In the genomic region with DNA sequence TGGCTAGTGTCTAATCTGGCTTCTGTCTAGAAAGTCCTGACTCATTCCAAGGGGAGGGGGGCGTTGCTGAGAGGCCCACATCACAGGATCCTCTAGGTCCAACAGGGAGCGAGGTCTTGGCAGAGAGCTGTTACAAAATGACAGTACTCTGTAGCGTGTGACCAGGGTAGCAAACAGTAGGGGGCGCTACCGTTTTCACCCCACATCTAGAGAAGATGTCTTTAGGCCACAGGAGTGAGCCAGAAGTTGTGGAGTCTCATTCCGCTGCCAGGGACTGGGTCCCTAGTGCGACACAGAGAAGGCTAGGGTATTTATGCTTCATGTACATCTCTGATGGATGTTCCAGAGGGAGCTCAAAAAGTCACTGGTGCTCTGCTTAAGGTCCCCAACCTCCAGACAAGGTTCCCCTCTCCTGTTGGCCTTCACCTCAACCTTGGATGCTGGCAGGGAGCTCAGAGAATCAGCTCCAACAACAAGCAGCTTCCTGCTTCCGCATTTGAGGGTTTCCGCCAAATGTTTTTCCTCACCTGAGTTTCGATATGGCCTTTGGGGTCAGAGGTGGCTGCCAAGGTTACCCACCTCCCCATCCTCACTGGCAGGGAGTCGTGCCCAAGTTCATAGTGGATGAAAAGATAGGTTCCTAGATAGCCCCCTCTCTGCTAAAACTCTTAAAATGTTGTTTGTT, we compare ENCODE assay signal across 8 mouse cellular contexts. TPM values are rescaled to one million over a fixed set of nuclear protein-coding genes. Genes with fewer than 3 reads are reported as not detected.
DNase-seq lines count a peak whose midpoint lies in the region; ATAC-seq lines count a peak whose summit lies in the region.

No protein-coding gene starts in this region.

- H3K4me3 ChIP-seq in embryonic facial prominence, embryonic 11.5 days (ENCODE audit: low read depth, low read length) = no peak overlapping the region
- H3K4me3 ChIP-seq in heart, embryonic 14.5 days (ENCODE audit: control insufficient read depth in 1 of 2, insufficient read depth in 1 of 2, low read depth in 1 of 2, low read length in 2 of 2) = peak overlapping the region; percentile 14 to 45; a peak in 2 of 4 replicates
- H3K4me3 ChIP-seq in kidney, embryonic 15.5 days (replicated peaks) = peak overlapping the region; percentile 49; the same call in 1 of the 2 replicates

- H3K4me1 ChIP-seq in embryonic facial prominence, embryonic 11.5 days (ENCODE audit: control insufficient read depth, insufficient read depth, low read length) = no peaks in the 10 kb centered on the region
- peaks cover 4 to 12% of the 10 kb centered on the region in 2 experiments; a peak in 3 of 4 replicates for H3K4me1 ChIP-seq in heart, embryonic 14.5 days (ENCODE audit: control insufficient read depth in 2 of 2, insufficient read depth in 2 of 2, low read length in 2 of 2)
- peaks cover 21% of the 10 kb centered on the region for H3K4me1 ChIP-seq in kidney, embryonic 15.5 days

- no peaks in the 10 kb centered on the region for H3K9me3 ChIP-seq in embryonic facial prominence, embryonic 11.5 days (replicated peaks; ENCODE audit: control insufficient read depth, low read length)
- H3K9me3 ChIP-seq in heart, embryonic 14.5 days (ENCODE audit: control insufficient read depth, low read length) = no peaks in the 10 kb centered on the region
- H3K9me3 ChIP-seq in kidney, embryonic 15.5 days (replicated peaks) = no peaks in the 10 kb centered on the region

- H3K27me3 ChIP-seq in embryonic facial prominence, embryonic 11.5 days (ENCODE audit: control insufficient read depth, insufficient read depth, low read length) = no peaks in the 10 kb centered on the region
- peaks cover 18% of the 10 kb centered on the region; the same call in 1 of the 2 replicates for H3K27me3 ChIP-seq in heart, embryonic 14.5 days (ENCODE audit: control insufficient read depth, insufficient read depth, low read length)
- peaks cover 29% of the 10 kb centered on the region for H3K27me3 ChIP-seq in kidney, embryonic 15.5 days

- WGBS in embryonic facial prominence, embryonic 11.5 days = 19% methylated on average over 11 of the region's 11 CpGs
- WGBS in heart, embryonic 14.5 days = 18% methylated on average over 11 of the region's 11 CpGs
- 30% methylated on average over 11 of the region's 11 CpGs for WGBS in kidney, embryonic 15.5 days

- H3K36me3 ChIP-seq in embryonic facial prominence, embryonic 11.5 days (replicated peaks; ENCODE audit: control insufficient read depth, insufficient read depth, low read depth, low read length) = no peaks in the 10 kb centered on the region
- no peaks in the 10 kb centered on the region for H3K36me3 ChIP-seq in heart, embryonic 14.5 days (ENCODE audit: control insufficient read depth, insufficient read depth, low read length)
- H3K36me3 ChIP-seq in kidney, embryonic 15.5 days = no peaks in the 10 kb centered on the region

- no peak overlapping the region for H3K9ac ChIP-seq in embryonic facial prominence, embryonic 11.5 days (replicated peaks; ENCODE audit: low read length)
- H3K9ac ChIP-seq in heart, embryonic 14.5 days (ENCODE audit: low read length) = no peak overlapping the region
- H3K9ac ChIP-seq in kidney, embryonic 15.5 days = no peak overlapping the region

- ATAC-seq in embryonic facial prominence, embryonic 11.5 days (replicated peaks; ENCODE audit: insufficient number of reproducible peaks, low FRiP score, low TSS enrichment, low read depth) = no peak
- ATAC-seq in heart, embryonic 14.5 days (ENCODE audit: insufficient number of reproducible peaks, insufficient read depth, low FRiP score, low read depth) = no peak
- no peak for ATAC-seq in kidney, embryonic 15.5 days (replicated peaks; ENCODE audit: low FRiP score)

- DNase-seq in 3T3-L1 (ENCODE audit: low read depth, low spot score) (peak; percentile 24), MN1 (ENCODE audit: low spot score) (peak; percentile 41)
- peak; percentile 35 for DNase-seq in embryonic facial prominence, embryonic 11.5 days (ENCODE audit: low spot score)
- DNase-seq in lung, postnatal 14 days = peak; percentile 31
- DNase-seq in skeletal muscle tissue, adult 2 months (ENCODE audit: low read depth, low spot score) = peak; percentile 13
- DNase-seq in urinary bladder, adult 2 months (ENCODE audit: low spot score) = no peak

- H3K27ac ChIP-seq in embryonic facial prominence, embryonic 11.5 days (replicated peaks; ENCODE audit: low read depth, low read length) = no peak overlapping the region
- H3K27ac ChIP-seq in heart, embryonic 14.5 days (replicated peaks in 1 of 2; ENCODE audit: control insufficient read depth in 1 of 2, insufficient read depth in 1 of 2, low read depth in 2 of 2, low read length in 2 of 2) = no peak overlapping the region
- H3K27ac ChIP-seq in kidney, embryonic 15.5 days = no peak overlapping the region

- H3K4me2 ChIP-seq in embryonic facial prominence, embryonic 11.5 days (ENCODE audit: low read depth, low read length) = peak overlapping the region; percentile 87; the same call in 1 of the 2 replicates
- peak overlapping the region; percentile 92 for H3K4me2 ChIP-seq in heart, embryonic 14.5 days (ENCODE audit: low read length)
- peak overlapping the region; percentile 97 for H3K4me2 ChIP-seq in kidney, embryonic 15.5 days

RNA-seq across cellular contexts. Expression of a gene that starts 29.3 kb away (rescaled TPM):
- polyA plus RNA-seq in embryonic facial prominence, embryonic 11.5 days (2014; fragmentation: Nextera tagmentation; extraction: Ambion mirVana) = 0.08 TPM in 1 of 2 replicates, not detected in the other
- polyA plus RNA-seq in heart, embryonic 14.5 days (2014; fragmentation: Nextera tagmentation; extraction: Ambion mirVana) = 0.01 TPM in 1 of 2 replicates, not detected in the other
- polyA plus RNA-seq in kidney, embryonic 15.5 days (2015; fragmentation: Nextera tagmentation; extraction: Ambion mirVana) = not detected in 2 replicates
- polyA plus RNA-seq in urinary bladder, adult 2 months (2012; rRNA removed) = 0.04 and 0.07 TPM in 2 replicates
